Mouse (Mus musculus): ENCODE results near the gene Lrp3.

The Lrp3 gene

DNA sequence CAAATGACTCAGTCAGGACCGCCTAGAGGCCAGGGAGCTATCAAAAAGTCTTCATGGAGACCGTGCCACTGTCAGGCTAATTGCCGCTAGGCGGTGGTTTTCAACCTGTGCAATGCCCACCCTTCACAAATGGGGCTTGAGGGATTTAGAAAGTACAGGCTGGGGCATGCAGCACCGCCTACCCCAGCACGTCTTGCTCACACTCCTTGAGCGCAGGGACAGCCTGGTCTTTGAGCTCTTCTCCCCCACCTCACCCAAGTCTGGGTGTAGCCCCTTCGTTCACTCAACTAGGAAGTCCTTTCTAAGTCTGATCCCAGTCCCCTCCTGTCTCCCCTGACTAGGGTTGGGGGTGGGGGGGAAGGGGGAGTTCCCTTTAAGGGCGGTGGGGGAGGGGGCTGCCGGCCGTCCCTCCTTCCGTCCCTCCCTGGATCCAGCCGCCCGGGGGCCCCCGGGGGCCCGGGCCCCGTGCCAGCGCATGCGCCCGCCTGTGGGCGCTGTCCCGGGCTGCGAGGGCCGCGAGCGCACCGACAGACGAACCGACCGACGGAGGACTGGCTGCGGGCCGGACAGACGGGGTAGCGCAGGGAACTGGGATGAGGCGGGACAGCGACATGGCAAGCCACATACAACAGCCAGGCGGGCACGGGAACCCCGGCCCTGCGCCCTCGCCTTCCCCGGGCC lies 29.3 kb downstream of the Lrp3 start, which contains the start of gene Slc7a10:
Gene Slc7a10, plus strand, starts transcription at position 497 of the 681 bp plus-strand sequence.
- DNase-seq = peak; percentile 51

GRCm38 (mm10) chr7:35184833-35185724 lies 30.2 kb downstream of the Lrp3 start:
- peak; percentile 73 for DNase-seq

DNA sequence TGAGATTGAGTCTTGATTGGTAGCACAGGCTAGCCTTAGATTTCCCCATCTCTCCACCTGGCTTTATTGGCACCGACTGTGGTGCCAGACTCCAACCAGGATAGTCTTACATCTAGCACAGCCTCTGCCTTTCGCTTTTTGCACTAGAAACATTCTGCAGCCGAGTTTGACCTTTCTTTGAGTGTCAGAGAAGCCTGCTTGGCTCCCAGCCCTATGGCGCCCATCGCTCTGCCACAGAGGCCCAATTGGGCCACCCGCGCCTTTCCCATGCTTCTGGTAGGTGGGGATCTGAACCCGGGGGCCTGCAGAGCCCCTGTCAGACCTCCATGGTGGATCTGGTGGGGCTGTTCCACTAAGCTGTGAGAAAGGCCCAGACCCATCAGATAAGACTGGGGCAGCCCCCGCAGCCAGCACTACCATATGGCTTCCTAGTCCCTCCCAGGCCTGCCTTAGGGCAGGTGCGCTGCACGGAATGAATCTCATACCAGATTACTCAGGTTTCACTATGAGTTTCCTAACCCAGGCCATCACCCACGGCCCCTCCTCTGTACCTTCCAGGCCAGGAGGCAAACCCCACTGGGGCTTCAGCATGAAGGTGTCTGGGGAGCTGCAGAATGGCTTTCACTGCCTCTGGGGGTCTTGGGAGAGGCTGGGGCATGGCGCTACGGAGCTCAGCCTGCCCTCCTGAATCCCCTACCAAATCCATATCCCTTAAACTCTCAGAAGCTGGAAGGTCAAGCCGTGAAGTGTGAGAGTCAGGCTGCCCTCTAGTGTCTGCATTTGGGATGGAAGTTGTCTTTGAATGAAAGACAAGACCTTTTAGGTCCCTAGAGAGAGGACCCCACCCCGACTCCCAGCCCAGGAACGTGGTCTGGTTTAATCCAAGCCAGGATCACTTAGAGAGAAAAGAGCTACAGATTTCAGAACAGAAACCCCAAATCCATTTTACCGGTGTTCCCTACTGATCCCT lies 38.6 kb downstream of the Lrp3 start:
- DNase-seq = peak; percentile 77

GRCm38 (mm10) chr7:35175533-35175932 lies 39.8 kb downstream of the Lrp3 start:
- DNase-seq = no peak

DNA sequence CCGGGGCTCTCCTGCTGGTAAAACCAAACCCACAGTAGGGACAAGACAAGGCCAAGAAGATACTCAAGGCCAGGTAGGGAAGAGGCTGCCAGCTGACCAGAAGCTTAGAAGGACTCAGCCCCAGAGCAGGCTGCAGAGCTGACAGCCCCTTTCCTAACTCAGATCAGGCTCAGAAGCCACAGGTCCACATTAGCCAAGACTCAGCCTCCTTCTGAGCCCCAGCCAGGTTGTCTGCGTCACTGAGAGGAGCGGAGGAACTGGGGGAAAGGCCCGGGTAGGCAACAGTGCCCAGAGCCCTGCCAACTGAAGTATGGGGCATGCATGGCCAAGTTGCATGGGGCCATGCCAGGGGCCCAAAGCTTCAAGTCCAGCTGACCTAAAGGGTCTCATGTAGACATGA lies 42.8 kb downstream of the Lrp3 start:
- no peak for DNase-seq

DNA sequence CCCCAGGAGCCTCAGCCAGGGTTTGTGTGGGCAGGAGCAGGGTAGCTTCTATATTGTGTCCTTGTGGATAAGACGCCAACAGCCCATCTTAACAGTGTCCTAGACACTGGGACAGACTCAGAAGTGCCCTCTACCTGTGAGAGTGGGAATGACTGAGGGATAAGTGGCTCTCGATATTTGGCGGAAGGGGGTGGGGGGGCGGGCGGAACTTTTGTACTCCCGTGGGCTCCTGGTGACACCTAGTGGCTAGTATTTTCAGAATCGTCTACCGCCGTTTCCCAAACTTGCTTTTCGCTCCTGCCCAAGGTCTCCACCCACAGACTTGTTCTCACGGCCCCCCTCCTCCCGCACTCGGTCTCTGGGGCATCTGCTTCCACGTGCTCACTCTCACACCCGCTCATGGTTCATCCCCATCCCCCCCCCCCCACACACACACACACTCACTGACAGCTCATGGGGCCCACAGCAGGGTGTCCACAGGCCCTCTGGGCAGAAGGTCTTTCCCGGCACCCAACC lies 43.4 kb downstream of the Lrp3 start:
- DNase-seq = peak; percentile 93

DNA sequence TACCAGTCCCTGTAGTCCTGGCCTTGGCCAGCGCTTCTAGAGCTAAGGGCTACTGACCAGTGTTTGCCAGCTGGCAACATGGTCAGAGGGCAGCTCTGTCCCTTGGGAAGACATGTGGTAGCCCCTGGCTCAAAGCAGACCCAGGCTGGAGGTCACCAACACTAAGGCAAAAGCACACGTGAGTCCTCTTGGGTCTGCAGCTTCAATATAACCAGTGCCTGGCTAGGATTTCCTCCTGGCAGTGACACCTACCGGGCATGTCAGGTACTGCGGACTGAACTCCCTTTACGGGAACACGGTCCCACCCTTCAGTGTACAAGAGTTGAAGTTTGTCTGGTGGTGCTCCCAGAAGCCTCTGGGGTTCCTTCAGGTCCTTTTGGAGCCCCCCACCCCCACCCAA lies 46.0 kb downstream of the Lrp3 start:
- DNase-seq = peak; percentile 84

DNA sequence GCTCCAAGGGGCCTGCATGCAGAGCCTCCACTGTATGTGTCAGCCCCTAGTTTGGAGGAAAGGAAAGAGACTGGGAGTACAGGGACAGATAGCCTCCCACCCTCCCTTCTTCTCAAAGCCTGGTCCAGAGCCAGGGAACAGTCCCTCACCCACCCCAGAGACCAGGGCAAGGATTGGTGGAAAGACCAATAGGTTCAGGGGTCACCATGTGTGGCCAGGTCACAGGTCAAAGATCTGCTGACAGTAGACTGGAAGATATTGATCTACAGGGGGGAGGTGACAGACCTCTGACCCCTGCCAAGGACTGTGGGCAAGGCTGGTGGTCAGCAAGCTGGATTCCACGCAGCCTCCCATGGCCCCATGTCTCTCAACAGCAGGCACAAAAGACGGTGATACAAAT lies 47.4 kb downstream of the Lrp3 start:
- DNase-seq = no peak

DNA sequence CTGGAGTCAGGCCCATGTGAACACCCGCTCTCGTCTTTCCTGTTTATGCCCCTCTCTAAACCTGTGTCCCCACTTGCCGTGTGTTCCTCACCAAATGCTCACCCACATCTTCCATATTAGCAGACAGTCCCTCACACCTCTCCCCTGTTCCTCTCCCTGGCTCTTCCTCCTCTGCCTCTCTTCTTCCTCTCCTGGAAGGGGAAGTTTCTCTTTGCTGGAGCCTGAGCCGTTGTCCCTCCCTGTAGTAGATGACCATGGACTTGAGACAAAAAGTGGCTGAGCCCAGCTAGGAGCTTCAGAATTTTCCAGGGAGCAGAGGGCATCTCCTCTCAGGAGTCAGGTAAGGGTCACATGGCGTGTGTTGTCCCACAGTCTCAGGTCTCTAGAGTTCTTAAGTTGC lies 48.3 kb downstream of the Lrp3 start:
- no peak for DNase-seq

GRCm38 (mm10) chr7:35164131-35164530 lies 51.2 kb downstream of the Lrp3 start:
- DNase-seq = no peak

DNA sequence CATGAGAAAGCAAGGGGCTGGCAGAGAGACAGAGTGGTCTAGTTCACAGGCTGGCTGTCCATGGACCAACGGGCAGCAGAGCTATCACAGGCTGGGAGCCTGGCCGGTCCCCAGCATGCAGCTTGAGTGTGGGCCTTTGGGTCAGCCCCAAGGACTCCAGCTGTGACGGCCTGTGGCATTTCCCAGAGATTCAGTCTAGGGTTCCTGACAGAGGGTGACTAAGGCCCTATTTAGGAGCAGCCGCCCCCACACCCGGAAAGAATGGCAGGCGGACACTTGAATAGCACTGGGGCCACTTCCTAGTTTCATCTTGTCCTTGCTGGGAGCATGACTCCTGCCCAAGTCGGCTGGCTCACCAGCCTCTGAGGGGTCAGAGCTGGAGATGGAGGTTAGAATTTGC lies 51.7 kb downstream of the Lrp3 start:
- no peak for DNase-seq

GRCm38 (mm10) chr7:35162443-35162842 lies 52.9 kb downstream of the Lrp3 start:
- DNase-seq = no peak

DNA sequence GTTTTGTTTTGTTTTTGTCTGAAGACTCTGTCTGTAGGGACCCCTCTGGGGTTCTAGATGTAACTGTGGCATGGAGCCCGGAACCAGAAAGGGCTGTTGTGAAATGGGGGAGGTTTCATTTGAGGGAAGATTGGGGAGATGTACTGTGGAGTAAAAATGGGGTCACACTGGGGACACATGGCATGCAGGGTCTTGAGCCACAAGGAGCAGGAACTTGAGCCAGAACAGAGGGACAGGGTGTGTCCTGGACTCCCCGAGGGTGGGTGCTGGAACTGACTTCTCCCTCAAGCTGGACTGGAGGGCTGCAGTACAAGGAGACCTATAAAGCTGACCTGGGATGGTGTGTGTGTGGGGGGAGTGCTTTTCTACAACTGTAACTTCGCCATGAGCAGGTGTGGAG lies 57.8 kb downstream of the Lrp3 start:
- DNase-seq = no peak

GRCm38 (mm10) chr7:35156561-35157477 lies 58.5 kb downstream of the Lrp3 start:
- no peak for DNase-seq

DNA sequence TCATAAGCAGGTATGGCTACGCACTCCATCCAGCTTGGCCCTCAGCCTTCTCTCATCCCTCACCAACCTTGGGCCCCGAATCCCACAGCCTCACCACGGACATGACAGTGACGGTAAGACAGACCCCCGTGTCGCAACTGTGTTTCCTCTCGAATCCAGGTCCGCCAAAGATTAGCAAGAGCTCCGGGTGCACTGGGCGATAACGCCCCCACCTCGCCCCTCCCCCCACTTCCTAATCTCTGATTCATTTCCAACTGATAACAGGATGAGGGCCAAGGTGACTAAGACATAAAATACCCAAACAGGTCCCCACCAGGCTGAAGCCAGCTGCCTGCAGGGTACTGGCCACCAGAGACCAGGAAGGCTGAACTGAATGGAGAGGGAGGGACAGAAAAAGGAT lies 60.8 kb downstream of the Lrp3 start:
- no peak for DNase-seq

- no peak for DNase-seq
Observed at GRCm38 (mm10) chr7:35150860-35151259, 64.4 kb downstream of the Lrp3 start.
